Mouse (Mus musculus) hindbrain, embryonic 16.5 days (tissue): ENCODE data around the gene Gimap3. TPM values are rescaled to one million over a fixed set of nuclear protein-coding genes. Genes with fewer than 3 reads are reported as not detected.

Experiments used
- ATAC-seq: fragments of 200-750 bp; cut with Nextera tagmentation; 2 replicates; pipeline ENCODE4 v1.8.0; 2017; ENCODE audit warnings: moderate TSS enrichment, moderate library complexity
- H3K27ac ChIP-seq: fragments of 300-500 bp; sonication (generic); 2 replicates; pipeline ENCODE4 v1.5.1; 2014; ENCODE audit warnings: low read depth, mild to moderate bottlenecking, control low read depth, low read length, moderate library complexity
- H3K27me3 ChIP-seq: fragments of 300-500 bp; sonication (generic); replicated peaks from 2 replicates; pipeline ENCODE4 v1.6.1; 2014; ENCODE audit warnings: low read length; ENCODE audit not compliant: control insufficient read depth, insufficient read depth
- H3K36me3 ChIP-seq: fragments of 300-500 bp; sonication (generic); 2 replicates; pipeline ENCODE4 v1.6.1; 2014; ENCODE audit warnings: mild to moderate bottlenecking, low read length, moderate library complexity, mixed read lengths; ENCODE audit not compliant: control insufficient read depth, insufficient read depth
- H3K4me1 ChIP-seq: fragments of 300-500 bp; sonication (generic); 2 replicates; pipeline ENCODE4 v1.6.1; 2014; ENCODE audit warnings: low read depth, low read length; ENCODE audit not compliant: control insufficient read depth, insufficient read depth
- H3K4me2 ChIP-seq: fragments of 300-500 bp; sonication (generic); 2 replicates; pipeline ENCODE4 v1.6.1; 2014; ENCODE audit warnings: mild to moderate bottlenecking, low read length, control low read depth, moderate library complexity
- H3K4me3 ChIP-seq: fragments of 300-500 bp; sonication (generic); 2 replicates; pipeline ENCODE4 v1.5.1; 2014; ENCODE audit warnings: mild to moderate bottlenecking, low read length, control low read depth, moderate library complexity
- H3K9ac ChIP-seq: fragments of 300-500 bp; sonication (generic); 2 replicates; pipeline ENCODE4 v1.6.1; 2014; ENCODE audit warnings: low read depth, mild to moderate bottlenecking, control low read depth, low read length, moderate library complexity
- H3K9me3 ChIP-seq: fragments of 300-500 bp; sonication (generic); 2 replicates; pipeline ENCODE4 v1.6.1; 2014; ENCODE audit warnings: mild to moderate bottlenecking, low read length, moderate library complexity; ENCODE audit not compliant: control insufficient read depth
- WGBS: fragments of 180-500 bp; shearing (Covaris S2); extraction: QIAGEN DNeasy Blood & Tissue Kit; methylation state at CpG from one replicate; pipeline ENCODE4 v1.1.7; 2014; 5-methylcytosine and 5-hydroxymethylcytosine counted together
- polyA plus RNA-seq: library from polyadenylated mRNA; unstranded; fragments of >200 nt; fragmentation: Nextera tagmentation; extraction: Ambion mirVana; gene quantifications from 2 replicates; pipeline ENCODE4 v1.2.1, GENCODE M21; 2015

The Gimap3 gene
- polyA plus RNA-seq, 1 experiment from 2014 or later, result not detected

DNA sequence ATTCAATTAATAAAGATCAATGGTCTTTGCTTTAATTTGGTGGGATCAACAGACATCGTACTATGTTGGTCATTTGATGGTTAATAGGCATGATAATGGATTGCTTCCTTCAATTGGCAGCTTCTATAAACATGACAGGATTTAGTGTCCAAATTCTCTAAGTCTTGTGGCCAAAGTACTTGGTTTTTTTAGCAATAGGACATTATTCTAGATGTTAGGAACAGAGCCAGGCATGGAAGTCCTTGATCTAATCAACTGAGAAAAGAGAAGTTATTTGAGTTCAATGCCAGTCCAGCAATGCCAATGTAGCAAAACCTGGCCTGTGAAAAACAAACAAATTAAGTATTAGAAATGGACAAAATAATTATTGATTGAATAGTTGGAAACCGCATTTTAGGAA is 14.9 kb upstream of the Gimap3 start:
- WGBS, result 74% methylated on average over 2 of the region's 2 CpGs
- no peaks in the 10 kb centered on the region for H3K9me3 ChIP-seq
- no peak overlapping the region for H3K27ac ChIP-seq
- no peak overlapping the region for H3K9ac ChIP-seq
- no peak overlapping the region for H3K4me3 ChIP-seq
- H3K27me3 ChIP-seq, result no peaks in the 10 kb centered on the region
- H3K36me3 ChIP-seq, result no peaks in the 10 kb centered on the region
- no peaks in the 10 kb centered on the region for H3K4me1 ChIP-seq
- no peak overlapping the region for H3K4me2 ChIP-seq
- no peak for ATAC-seq

DNA sequence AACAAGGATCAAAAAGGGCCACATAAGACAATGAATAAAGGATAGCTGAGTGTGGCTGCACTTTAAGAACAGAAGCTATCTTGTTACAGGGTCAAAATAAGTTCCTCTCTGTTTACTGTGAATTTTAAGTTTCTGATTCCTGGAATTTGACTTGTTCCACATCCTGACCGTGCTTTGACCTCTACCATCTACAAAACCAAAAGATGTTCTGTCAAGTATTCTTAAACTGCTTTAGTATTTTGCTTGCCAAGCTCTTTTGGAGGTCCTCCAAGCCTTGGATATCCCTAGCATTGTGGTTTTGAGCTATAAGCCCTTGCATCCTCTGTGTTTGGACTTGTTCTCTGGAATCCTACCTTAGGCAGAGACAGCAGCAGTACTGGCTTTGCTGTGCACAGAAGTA is 14.5 kb upstream of the Gimap3 start:
- H3K36me3 ChIP-seq, result no peaks in the 10 kb centered on the region
- no peak overlapping the region for H3K27ac ChIP-seq
- ATAC-seq, result no peak
- no peak overlapping the region for H3K9ac ChIP-seq
- H3K4me2 ChIP-seq, result no peak overlapping the region
- no peaks in the 10 kb centered on the region for H3K27me3 ChIP-seq
- no peak overlapping the region for H3K4me3 ChIP-seq
- no peaks in the 10 kb centered on the region for H3K4me1 ChIP-seq
- 74% methylated on average over 1 of the region's 1 CpGs for WGBS
- no peaks in the 10 kb centered on the region for H3K9me3 ChIP-seq

DNA sequence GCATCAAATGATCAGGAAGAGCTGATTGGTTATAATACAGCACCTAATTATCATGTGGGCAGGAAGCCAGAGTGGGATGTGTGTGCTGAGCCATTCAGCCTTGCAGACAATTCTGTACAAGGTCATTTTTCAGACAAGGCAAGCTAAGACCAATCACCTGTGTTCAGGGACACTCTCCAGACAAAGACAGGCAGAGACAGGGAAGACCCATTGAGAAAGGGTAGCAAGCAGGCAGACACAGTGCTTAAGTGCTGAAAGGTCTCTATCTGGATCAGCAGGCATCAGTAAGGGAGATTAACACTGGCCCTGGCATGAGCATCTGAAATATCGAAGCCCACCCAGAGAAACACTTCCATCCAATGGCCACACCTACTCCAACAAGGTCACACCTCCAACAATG is 13.8 kb upstream of the Gimap3 start:
- no peaks in the 10 kb centered on the region for H3K4me1 ChIP-seq
- ATAC-seq, result no peak
- 86% methylated on average over 1 of the region's 1 CpGs for WGBS

DNA sequence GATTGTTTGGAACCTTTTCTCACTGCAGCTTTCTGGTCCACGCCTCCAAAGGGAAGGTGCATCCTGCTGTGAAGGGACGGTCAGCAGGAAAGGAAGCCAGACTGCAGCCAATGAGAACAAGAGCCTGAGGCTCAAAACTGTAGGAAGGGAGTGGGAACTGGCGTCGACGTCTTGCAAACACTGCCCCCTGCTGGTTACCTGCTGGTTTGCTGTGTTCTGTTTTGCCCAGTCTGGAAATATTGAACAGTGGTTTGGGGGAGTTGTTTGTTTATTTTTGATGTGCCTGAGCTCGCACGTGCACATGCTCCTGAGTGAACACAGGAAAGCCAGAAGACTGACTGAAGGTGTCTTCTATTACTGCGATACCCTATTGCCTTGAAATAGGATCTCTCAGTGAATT is 1.4 kb upstream of the Gimap3 start:
- H3K9ac ChIP-seq, result no peak overlapping the region
- H3K4me3 ChIP-seq, result no peak overlapping the region
- H3K4me1 ChIP-seq, result no peaks in the 10 kb centered on the region
- 12% methylated on average over 8 of the region's 8 CpGs for WGBS
- H3K27me3 ChIP-seq, result no peaks in the 10 kb centered on the region
- no peak overlapping the region for H3K4me2 ChIP-seq
- peak; percentile 79 for ATAC-seq
- no peaks in the 10 kb centered on the region for H3K9me3 ChIP-seq
- no peaks in the 10 kb centered on the region for H3K36me3 ChIP-seq
- no peak overlapping the region for H3K27ac ChIP-seq

More for the DNA sequence above, 13.8 kb upstream of the Gimap3 start:
- Histone ChIP-seq H3K4me3 (no peak overlapping the region), H3K27me3 (no peaks in the 10 kb centered on the region), H3K27ac (no peak overlapping the region), H3K4me2 (no peak overlapping the region), H3K36me3 (no peaks in the 10 kb centered on the region), H3K9ac (no peak overlapping the region), H3K9me3 (no peaks in the 10 kb centered on the region; the same call in 1 of the 2 replicates)

DNA sequence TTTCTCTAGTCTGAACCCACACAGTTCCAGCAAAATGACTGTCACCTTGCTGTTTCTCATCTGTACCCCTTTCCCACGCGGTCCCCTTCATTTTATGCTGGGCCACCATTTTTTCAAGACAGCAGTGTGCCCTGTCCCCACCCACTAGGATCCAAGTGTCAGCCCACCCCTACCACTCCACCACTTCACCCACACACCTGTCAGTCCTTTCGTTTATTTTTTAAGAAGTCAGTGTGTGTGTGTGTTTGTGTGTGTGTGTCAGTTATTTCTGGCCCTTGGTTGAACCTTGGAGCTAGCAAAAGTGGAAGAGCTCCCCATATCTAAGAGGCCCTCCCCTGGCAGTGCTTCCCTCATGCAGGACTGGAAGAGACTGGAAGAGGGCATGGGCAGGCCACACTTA is 1.7 kb downstream of the Gimap3 start:
- Histone ChIP-seq H3K4me3 (no peak overlapping the region), H3K4me1 (no peaks in the 10 kb centered on the region), H3K27me3 (no peaks in the 10 kb centered on the region), H3K9ac (no peak overlapping the region), H3K4me2 (no peak overlapping the region), H3K27ac (no peak overlapping the region), H3K9me3 (no peaks in the 10 kb centered on the region), H3K36me3 (no peaks in the 10 kb centered on the region)
- WGBS, result 94% methylated on average over 3 of the region's 3 CpGs
- no peak for ATAC-seq

DNA sequence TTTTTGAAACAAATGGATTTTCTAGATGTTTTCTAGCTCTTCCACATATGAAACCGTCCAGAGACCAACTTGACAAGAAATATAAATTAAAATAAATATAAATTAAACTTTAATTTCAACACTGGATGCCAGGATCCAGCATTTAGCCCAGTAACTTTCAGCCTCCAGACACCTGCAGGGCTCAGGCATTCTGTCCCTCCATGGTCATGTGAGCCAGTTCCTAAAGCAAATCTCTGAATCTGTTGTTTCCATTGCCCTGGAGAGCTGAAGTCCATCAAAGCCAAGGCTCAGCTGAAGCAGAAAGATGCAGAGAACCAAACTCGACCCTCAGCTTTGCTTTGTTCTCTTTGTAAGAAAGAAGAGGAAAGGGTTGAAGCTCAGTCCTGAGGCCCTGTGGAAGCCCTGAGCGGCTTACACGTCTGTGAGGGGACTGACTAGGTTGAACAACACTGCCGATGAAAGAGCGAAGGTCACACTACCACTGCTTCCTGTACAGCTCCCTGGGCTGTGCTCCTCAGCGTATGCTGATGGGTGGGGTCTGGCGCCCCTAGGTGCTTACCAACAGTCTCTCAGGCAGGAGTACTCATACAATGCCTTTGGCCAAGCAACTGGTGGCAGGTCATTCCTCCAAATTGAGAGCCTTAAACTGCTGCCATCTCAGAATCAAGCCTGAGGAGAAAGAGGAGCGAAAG is 2.3 kb downstream of the Gimap3 start:
- Histone ChIP-seq H3K27ac (no peak overlapping the region), H3K27me3 (no peaks in the 10 kb centered on the region), H3K9ac (no peak overlapping the region), H3K36me3 (no peaks in the 10 kb centered on the region), H3K4me3 (no peak overlapping the region), H3K4me2 (no peak overlapping the region), H3K4me1 (no peaks in the 10 kb centered on the region), H3K9me3 (no peaks in the 10 kb centered on the region)
- 84% methylated on average over 9 of the region's 9 CpGs for WGBS
- no peak for ATAC-seq

DNA sequence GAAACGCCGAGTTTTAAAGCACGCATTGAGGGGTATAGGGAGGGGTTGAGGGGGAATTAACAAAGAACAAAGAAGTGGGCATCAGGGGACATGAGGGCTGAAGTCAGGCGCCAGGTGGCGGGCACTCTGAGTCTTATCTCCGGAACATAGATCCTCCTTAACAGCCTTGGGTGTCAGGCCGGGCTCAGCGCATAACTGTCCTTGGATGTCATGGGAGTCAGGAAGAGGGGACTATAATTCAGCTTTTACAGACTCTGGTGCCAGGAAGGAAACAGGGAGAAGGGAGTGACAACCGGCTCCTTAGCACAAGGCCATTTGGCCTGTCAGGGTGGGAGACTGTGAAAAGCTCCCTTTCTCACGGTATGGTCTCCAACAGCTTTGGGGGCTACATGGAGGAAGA is 6.2 kb downstream of the Gimap3 start:
- Histone ChIP-seq H3K4me1 (no peaks in the 10 kb centered on the region), H3K9me3 (no peaks in the 10 kb centered on the region), H3K27ac (no peak overlapping the region), H3K27me3 (no peaks in the 10 kb centered on the region), H3K4me2 (no peak overlapping the region), H3K36me3 (no peaks in the 10 kb centered on the region), H3K4me3 (no peak overlapping the region), H3K9ac (no peak overlapping the region)
- no peak for ATAC-seq
- 94% methylated on average over 10 of the region's 10 CpGs for WGBS

DNA sequence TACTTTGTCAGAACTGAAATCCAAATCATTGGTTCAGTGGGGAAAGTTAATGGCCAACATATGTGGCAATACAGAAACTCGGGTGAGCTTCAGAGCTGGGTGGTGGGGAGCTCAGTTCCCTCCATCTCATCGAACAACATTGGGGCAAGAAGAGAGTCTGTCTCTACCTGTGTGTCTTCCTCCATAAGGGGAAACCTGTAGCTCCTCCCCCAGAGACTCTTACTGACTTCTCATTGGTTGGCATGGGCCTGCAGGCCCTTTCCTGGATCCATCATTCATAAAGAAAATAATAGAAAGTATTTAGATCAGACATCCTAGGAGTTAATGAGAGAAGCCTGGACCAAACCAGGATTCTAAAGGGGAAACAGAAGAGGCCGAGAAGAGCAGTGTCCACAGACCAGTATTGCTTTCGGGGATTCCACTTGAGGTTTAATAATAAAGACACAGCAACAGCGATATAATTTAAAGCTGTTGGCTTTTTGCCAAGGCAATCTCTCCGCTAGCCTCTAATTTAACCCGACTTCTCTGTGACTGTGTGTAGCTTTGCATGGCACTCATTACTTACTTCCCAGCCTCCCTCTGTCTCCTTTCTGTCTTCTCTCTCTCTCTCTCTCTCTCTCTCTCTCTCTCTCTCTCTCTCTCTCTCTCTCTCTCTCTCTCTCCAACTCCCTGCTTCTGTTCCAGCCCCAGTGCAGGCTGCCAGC is 6.9 kb downstream of the Gimap3 start:
- Histone ChIP-seq H3K27me3 (no peaks in the 10 kb centered on the region), H3K4me3 (no peak overlapping the region), H3K36me3 (no peaks in the 10 kb centered on the region), H3K9ac (no peak overlapping the region), H3K4me1 (no peaks in the 10 kb centered on the region), H3K9me3 (no peaks in the 10 kb centered on the region), H3K4me2 (no peak overlapping the region), H3K27ac (no peak overlapping the region)
- no peak for ATAC-seq
- WGBS, result 63% methylated on average over 7 of the region's 7 CpGs

DNA sequence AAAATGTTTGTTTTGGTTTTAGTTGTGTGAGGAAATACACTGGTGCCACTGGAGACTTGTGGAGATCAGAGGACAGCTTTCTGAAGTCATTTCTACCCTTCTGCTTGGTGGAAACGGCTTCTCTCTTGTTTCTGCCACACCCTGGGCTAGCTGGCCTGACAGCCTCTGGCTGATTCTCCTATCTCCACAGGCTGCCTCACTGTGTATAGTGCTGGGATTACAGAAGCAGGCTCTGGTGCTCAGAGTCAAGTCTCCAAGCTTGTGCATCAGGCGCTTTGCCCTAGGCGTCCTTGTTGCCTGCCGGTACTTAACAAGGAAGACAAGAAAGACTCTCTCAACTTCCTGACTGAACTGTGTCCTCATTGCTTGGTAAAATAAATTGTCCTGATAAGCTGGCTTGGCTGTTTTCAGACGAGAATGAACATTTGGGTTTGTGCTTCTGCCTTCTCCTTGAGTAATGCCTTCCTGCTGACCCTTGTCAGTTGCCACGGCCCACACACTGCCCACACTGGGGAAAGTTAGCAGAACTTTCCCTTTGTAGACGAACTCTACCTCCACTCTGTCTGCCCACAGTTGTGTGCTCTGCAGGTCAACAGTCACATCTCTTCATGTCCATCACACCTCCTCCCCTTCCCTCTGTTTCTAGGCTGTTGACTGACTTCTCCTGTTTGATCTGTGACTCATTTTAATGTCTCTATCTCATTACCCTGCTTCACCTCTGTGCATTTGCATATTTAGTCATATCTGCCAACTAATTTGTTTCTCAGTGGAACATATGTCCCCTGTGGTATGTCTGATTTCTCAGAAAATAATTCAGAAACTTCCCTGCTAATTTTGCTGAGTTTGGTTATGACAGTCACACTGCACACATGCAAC is 23.3 kb downstream of the Gimap3 start:
- Histone ChIP-seq H3K36me3 (no peaks in the 10 kb centered on the region), H3K9ac (no peak overlapping the region), H3K4me2 (no peak overlapping the region), H3K4me1 (peaks cover 5% of the 10 kb centered on the region), H3K27ac (no peak overlapping the region), H3K9me3 (no peaks in the 10 kb centered on the region), H3K4me3 (no peak overlapping the region), H3K27me3 (peaks cover 3% of the 10 kb centered on the region)
- ATAC-seq, result no peak
- WGBS, result 74% methylated on average over 7 of the region's 7 CpGs
